Comparison of ENCODE assay signal across 7 mouse cellular contexts in the genomic region with DNA sequence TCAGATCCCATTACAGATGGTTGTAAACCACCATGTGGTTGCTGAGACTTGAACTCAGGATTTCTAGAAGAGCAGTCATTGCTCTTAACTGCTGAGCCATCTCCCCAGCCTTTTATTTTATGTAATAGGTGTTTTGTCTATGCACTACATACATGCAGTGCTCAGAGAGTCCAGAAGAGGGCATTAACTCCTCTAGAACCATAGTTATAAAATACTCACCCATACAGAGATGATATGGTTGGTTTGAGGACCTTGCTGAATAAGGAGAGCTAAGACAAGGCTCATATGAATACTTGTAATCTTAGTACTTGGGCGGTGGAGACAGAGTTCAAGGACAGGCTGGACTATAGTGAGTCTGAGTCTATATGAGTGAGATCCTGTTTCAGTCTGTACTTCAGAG. TPM values are rescaled to one million over a fixed set of nuclear protein-coding genes. Genes with fewer than 3 reads are reported as not detected.
DNase-seq lines count a peak whose midpoint lies in the region; ATAC-seq and TF ChIP-seq lines count a peak whose summit lies in the region.

No protein-coding gene starts in this region.

- TF ChIP-seq EP300 in heart, postnatal 0 days (IDR thresholded peaks at IDR 0.05; ENCODE audit: low read depth): no peak
- no peak for TF ChIP-seq EP300 in liver, embryonic 14.5 days (IDR thresholded peaks at IDR 0.05; ENCODE audit: low read depth)

- H3K9me3 ChIP-seq in limb, embryonic 11.5 days (ENCODE audit: control insufficient read depth, low read length): no peaks in the 10 kb centered on the region
- no peaks in the 10 kb centered on the region for H3K9me3 ChIP-seq in limb, embryonic 10.5 days (replicated peaks)
- H3K9me3 ChIP-seq in heart, postnatal 0 days (replicated peaks; ENCODE audit: control insufficient read depth, low read length): no peaks in the 10 kb centered on the region
- H3K9me3 ChIP-seq in liver, embryonic 14.5 days (ENCODE audit: control insufficient read depth, low read length): no peaks in the 10 kb centered on the region

- no peak overlapping the region for H3K4me3 ChIP-seq in limb, embryonic 11.5 days (ENCODE audit: low read depth, low read length)
- H3K4me3 ChIP-seq in limb, embryonic 10.5 days: no peak overlapping the region
- no peak overlapping the region for H3K4me3 ChIP-seq in heart, postnatal 0 days (ENCODE audit: low read depth, low read length)
- no peak overlapping the region for H3K4me3 ChIP-seq in liver, embryonic 14.5 days (ENCODE audit: insufficient read depth in 1 of 2, low read depth in 2 of 2, low read length in 2 of 2)

- no peaks in the 10 kb centered on the region for H3K27me3 ChIP-seq in limb, embryonic 11.5 days (ENCODE audit: control insufficient read depth, insufficient read depth, low read length)
- H3K27me3 ChIP-seq in limb, embryonic 10.5 days (ENCODE audit: low read depth, poor library complexity, severe bottlenecking): no peaks in the 10 kb centered on the region
- H3K27me3 ChIP-seq in heart, postnatal 0 days (ENCODE audit: control insufficient read depth, insufficient read depth, low read length): no peaks in the 10 kb centered on the region
- H3K27me3 ChIP-seq in liver, embryonic 14.5 days (ENCODE audit: control insufficient read depth, insufficient read depth, low read length): no peaks in the 10 kb centered on the region

- H3K27ac ChIP-seq in limb, embryonic 11.5 days (replicated peaks; ENCODE audit: low read depth, low read length): no peak overlapping the region
- no peak overlapping the region for H3K27ac ChIP-seq in limb, embryonic 10.5 days
- H3K27ac ChIP-seq in heart, postnatal 0 days (ENCODE audit: low read depth): no peak overlapping the region
- H3K27ac ChIP-seq in liver, embryonic 14.5 days: no peak overlapping the region

- 94% methylated on average over 1 of the region's 1 CpGs for WGBS in limb, embryonic 11.5 days
- WGBS in limb, embryonic 10.5 days: 93% methylated on average over 1 of the region's 1 CpGs
- 90% methylated on average over 1 of the region's 1 CpGs for WGBS in heart, postnatal 0 days
- WGBS in liver, embryonic 14.5 days (ENCODE audit: insufficient replicate concordance): 67% methylated on average over 1 of the region's 1 CpGs

- no peak for ATAC-seq in limb, embryonic 11.5 days (ENCODE audit: insufficient number of reproducible peaks, low FRiP score, low TSS enrichment, low read depth)
- no peak for ATAC-seq in heart, postnatal 0 days (ENCODE audit: insufficient read depth, low read depth)
- no peak for ATAC-seq in liver, embryonic 14.5 days (ENCODE audit: insufficient read depth)

- TF ChIP-seq CTCF in heart, postnatal 0 days (IDR thresholded peaks at IDR 0.05; ENCODE audit: low read depth): peak; percentile 66
- TF ChIP-seq CTCF in liver, embryonic 14.5 days (IDR thresholded peaks at IDR 0.05; ENCODE audit: low read depth): peak; percentile 51

- DNase-seq in limb, embryonic 11.5 days (ENCODE audit: low spot score): peak; percentile 24
- DNase-seq in limb, embryonic 10.5 days (ENCODE audit: low spot score): no peak
- DNase-seq in MN1 (ENCODE audit: low spot score): peak; percentile 41
- DNase-seq in cerebellum, adult 11-12 months: peak; percentile 42
- peak; percentile 26 for DNase-seq in heart, postnatal 0 days (ENCODE audit: low spot score)
- no peak for DNase-seq in liver, embryonic 14.5 days (ENCODE audit: low read depth in 3 of 3, low spot score in 3 of 3)
- peak; percentile 57 for DNase-seq in skeletal muscle tissue, adult 2 months (ENCODE audit: low read depth, low spot score)

- H3K4me2 ChIP-seq in limb, embryonic 11.5 days (ENCODE audit: low read depth, severe bottlenecking): no peak overlapping the region
- no peak overlapping the region for H3K4me2 ChIP-seq in heart, postnatal 0 days (ENCODE audit: low read depth, low read length)
- no peak overlapping the region for H3K4me2 ChIP-seq in liver, embryonic 14.5 days (ENCODE audit: low read depth)

- H3K9ac ChIP-seq in limb, embryonic 11.5 days (ENCODE audit: low read length): no peak overlapping the region
- H3K9ac ChIP-seq in heart, postnatal 0 days (replicated peaks; ENCODE audit: low read depth, low read length): no peak overlapping the region
- no peak overlapping the region for H3K9ac ChIP-seq in liver, embryonic 14.5 days (replicated peaks)

- peaks cover 13% of the 10 kb centered on the region; the same call in 1 of the 2 replicates for H3K36me3 ChIP-seq in limb, embryonic 11.5 days (ENCODE audit: control insufficient read depth, insufficient read depth, low read length)
- peaks cover 85% of the 10 kb centered on the region for H3K36me3 ChIP-seq in limb, embryonic 10.5 days
- H3K36me3 ChIP-seq in heart, postnatal 0 days (replicated peaks; ENCODE audit: control insufficient read depth, insufficient read depth, low read length): peaks cover 36% of the 10 kb centered on the region
- H3K36me3 ChIP-seq in liver, embryonic 14.5 days (replicated peaks; ENCODE audit: control insufficient read depth, insufficient read depth, low read depth): no peaks in the 10 kb centered on the region

- no peaks in the 10 kb centered on the region for H3K4me1 ChIP-seq in limb, embryonic 11.5 days (ENCODE audit: control insufficient read depth, insufficient read depth, low read length)
- H3K4me1 ChIP-seq in limb, embryonic 10.5 days: no peaks in the 10 kb centered on the region
- no peaks in the 10 kb centered on the region for H3K4me1 ChIP-seq in heart, postnatal 0 days (ENCODE audit: control insufficient read depth, insufficient read depth)
- H3K4me1 ChIP-seq in liver, embryonic 14.5 days (replicated peaks; ENCODE audit: control insufficient read depth in 2 of 2, insufficient read depth in 2 of 2, low read length in 1 of 2): no peaks in the 10 kb centered on the region

RNA-seq across cellular contexts. Expression of a gene that starts 15.6 kb away (rescaled TPM):
- 65.8 and 72.7 TPM in 2 replicates for polyA plus RNA-seq in limb, embryonic 11.5 days (2014; fragmentation: Nextera tagmentation; extraction: Ambion mirVana)
- polyA plus RNA-seq in limb, embryonic 10.5 days (2016; fragmentation: Nextera tagmentation; extraction: Ambion mirVana): 60.5 and 62.5 TPM in 2 replicates
- total RNA-seq in heart, postnatal 0 days (2014; rRNA removed; ENCODE audit: low replicate concordance): 27.9 and 39.6 TPM in 2 replicates
- 9.7 and 12.1 TPM in 2 replicates for polyA plus RNA-seq in heart, postnatal 0 days (2015; fragmentation: Nextera tagmentation; extraction: Ambion mirVana)
- 20.5 and 21.6 TPM in 2 replicates for polyA plus RNA-seq in liver, embryonic 14.5 days (2012; rRNA removed)
- polyA plus RNA-seq in liver, embryonic 14.5 days (2014; fragmentation: Nextera tagmentation; extraction: Ambion mirVana): 14.9 and 16.9 TPM in 2 replicates

Comparison
In these comparisons a context has a peak if more than half of its experiments do, and no peak if none do; other contexts are left out.
1. DNase-seq: peak in limb, embryonic 11.5 days (single experiment), MN1 (single experiment), cerebellum, adult 11-12 months (single experiment), heart, postnatal 0 days (single experiment) and skeletal muscle tissue, adult 2 months (single experiment); none in limb, embryonic 10.5 days (single experiment) and liver, embryonic 14.5 days (0 of 3).